Mouse (Mus musculus) adrenal gland, adult 2 months (tissue): Measurements from ENCODE around the gene Faiml. TPM values are rescaled to one million over a fixed set of nuclear protein-coding genes. Genes with fewer than 3 reads are reported as not detected.

ENCODE experiments used
- DNase-seq: peaks from one replicate; pipeline ENCODE4 v3.0.0; 2021
- long read RNA-seq: library from polyadenylated mRNA; stranded (forward); transcript quantifications from one replicate; pipeline ENCODE4 v2.0.0, GENCODE M21; 2021
- polyA plus RNA-seq: library from polyadenylated mRNA; depleted of rRNA; stranded (reverse); fragments of >200 nt; gene quantifications from 2 replicates; pipeline ENCODE4 v1.2.3, GENCODE M21; 2012; rRNA removed
- total RNA-seq, 2 experiments: library from RNA; stranded (reverse); gene quantifications; 2 replicates each; pipeline ENCODE4 v1.2.3; 2021

The Faiml gene
- total RNA-seq (not detected), polyA plus RNA-seq (not detected in 2 replicates)
- long read RNA-seq: 0 reads

DNA sequence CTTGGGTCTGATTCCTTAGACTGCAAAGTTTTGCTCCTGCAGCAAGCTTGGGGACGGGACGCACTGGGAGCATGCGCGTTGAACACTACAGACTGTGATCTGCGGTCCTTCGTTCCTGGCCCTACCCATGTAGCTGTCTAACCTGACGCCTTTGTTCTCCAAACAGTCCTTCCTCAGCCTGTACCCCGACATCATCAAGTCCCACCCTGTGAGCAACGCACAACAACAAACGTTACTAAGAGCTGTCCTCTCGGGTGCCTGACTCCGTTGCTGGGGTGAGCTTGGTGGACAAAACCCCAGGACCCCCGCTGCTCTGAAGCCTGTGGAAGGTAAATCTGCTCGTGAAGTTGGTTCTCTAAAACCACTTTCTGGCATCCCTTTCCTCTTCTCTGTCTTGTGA, at the start of gene Faiml:
Gene Faiml (minus strand): TSS at position 101 of the 400 bp plus-strand sequence.
- DNase-seq: no peak

DNA sequence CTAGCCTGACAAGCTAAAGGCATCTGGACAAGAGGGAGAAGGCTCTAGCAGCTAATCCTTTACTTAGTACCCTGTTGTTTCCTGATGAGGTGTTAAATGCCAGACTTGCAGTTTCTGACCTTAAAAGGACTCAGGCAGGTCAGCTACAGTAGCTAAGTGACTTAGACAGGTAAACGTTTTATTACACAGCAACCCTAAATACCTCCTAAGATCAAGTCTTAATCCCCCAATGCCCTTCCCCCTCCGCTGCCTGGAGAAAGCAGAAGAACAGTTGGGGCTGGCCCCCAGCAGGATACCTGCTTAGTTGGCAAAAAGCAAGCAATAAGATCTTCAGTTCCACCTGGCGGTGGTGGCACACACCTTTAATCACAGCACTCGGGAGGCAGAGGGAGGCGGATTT, 21.9 kb upstream of the Faiml start:
- DNase-seq: no peak

DNA sequence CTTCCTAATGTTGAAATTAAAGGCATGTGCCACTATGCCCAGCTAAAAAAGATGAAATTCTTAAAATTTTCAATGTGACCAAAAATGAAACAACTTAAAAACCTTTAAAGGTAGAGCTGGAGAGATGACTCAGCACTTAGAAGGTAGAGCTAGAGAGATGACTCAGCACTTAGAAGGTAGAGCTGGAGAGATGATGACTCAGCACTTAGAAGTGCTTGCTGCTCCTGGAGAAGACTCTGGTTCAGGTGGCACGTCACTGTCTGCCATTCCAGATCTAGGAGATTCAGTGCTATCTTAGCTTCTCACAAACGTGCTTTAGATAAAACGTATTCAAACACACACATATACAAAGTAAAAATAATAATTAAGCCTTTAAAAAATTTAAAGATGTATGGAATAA, 19.8 kb upstream of the Faiml start:
- DNase-seq: no peak

DNA sequence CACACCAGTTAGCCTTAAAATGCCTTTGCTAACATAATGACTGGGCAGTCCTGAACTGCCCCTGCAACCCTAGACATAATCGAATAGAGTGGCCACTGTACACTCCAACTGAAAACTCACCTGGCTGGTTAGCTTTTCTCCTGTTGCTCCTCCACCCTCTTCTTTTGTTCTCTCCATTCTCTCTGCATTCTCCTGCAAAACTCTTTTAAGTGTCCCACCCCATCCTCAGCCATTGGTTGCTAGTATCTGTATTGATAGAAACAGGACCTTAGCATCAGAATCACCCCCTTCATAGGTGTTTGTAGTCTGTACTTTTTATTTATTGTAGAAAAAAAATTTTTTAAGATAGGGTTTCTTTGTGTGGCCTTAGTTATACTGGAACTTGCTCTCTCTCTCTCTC, 19.2 kb upstream of the Faiml start:
- DNase-seq: no peak

DNA sequence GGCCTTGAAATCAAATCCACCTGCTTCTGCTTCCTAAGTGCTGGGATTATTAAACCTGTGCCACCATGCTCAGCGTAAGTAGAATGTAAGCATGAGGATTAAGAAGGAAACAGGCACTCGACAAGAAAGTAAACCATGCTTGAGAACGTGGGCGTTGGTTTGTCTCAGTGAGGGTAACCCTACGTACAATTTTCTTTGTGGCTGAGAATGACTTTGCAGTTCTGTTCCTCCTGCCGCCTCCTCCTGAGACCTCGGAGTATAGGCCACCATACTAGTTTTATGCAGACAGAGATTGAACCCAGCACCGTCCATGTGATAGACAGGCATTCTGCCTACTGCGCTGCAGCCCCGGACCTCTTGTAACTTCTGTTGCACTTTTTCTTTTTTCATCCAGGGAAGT, 16.8 kb upstream of the Faiml start:
- no peak for DNase-seq

DNA sequence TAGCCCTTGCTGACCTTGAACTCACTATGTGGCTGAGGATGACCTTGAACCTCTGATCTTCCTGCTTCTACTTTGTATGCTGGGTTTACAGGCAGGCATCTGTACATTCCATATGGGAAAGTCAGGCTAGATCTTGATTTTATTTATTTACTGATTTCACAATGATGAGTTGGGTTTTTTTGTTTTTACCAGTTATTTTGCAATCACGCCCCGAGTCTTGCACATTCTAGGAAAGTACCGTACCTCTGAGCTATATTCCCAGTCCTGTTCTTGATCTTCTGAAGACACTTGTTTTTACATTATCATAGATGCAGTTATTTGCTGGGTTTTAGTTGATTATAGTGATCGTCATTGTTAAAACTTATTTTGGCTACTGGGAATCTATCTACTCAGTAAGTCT, 11.9 kb upstream of the Faiml start:
- DNase-seq: no peak

DNA sequence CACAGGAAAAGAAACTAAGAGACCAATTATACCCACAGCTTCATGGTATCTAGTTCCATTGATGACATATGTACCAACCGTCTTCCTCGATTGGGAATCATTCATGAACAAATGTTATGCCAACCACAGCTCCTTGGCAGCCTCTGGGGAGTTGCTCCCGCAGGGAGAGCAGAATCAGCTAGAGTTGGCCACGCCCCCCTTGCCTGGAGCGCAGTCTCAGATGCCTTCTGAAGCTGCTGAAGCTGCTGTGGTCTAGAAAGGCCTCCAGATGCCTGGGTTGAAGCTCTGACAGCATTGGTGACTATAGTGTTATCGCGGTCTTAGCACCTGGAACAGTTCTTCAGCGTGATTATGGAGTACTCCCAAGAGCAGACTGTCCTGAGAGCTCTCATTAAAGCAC, 11.3 kb upstream of the Faiml start:
- DNase-seq: peak; percentile 32

DNA sequence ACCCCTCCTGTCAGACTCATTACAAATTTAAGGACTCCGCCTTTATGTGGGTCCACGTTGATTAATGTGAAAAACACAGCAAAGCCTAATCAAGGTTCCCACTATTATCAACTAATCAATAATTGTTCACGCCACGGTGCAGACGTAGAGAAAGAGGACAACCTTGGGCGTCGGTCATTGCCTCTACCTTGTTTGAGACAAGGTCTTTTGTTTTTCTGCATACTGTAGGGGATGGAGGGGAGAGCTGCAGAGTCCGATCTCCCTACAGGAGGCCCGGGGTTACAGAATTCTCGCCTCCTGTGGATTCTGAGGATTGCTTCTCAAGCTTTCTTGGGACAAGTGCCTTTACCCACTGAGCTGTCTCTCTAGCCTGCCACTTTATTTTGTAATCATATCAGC, 6.9 kb upstream of the Faiml start:
- no peak for DNase-seq

DNA sequence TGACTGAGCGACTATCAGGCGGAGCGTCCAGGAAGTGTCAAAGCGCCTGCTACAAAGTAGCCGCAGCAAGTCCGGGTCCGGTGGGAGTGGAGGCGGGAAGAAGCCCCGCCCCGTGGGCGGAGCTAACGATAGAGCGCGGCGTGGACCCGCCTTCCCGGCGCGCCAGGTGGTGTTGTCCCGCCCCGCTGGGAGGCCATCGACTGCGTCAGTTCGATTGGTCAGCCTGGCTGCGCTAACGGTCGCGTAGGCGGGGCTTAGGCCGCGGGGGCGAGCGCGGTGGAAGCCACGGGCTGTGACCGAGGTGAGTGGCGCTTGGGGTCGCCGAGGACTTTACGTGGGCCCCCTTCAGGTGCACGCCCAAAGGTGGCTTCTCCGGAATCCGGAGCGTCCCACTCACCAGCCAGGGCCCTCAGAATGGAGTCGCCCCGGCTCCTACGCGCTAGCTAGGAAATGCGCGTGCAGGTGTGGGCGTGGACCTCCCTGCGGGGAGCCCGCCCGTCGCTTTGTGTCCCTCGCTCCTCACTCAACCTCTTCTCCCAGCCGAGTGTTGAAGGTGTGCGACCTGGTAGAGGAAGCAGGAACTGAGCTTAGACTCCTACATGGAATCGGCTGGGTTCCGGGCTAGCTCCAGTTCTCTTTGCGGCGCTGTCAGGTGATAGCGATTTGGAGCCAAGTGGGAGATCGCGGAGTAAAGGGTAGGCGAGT, 6.3 kb upstream of the Faiml start, which contains the start of gene Cep70:
Gene Cep70 (plus strand): TSS at position 178 of the 705 bp plus-strand sequence.
- peak; percentile 98 for DNase-seq

DNA sequence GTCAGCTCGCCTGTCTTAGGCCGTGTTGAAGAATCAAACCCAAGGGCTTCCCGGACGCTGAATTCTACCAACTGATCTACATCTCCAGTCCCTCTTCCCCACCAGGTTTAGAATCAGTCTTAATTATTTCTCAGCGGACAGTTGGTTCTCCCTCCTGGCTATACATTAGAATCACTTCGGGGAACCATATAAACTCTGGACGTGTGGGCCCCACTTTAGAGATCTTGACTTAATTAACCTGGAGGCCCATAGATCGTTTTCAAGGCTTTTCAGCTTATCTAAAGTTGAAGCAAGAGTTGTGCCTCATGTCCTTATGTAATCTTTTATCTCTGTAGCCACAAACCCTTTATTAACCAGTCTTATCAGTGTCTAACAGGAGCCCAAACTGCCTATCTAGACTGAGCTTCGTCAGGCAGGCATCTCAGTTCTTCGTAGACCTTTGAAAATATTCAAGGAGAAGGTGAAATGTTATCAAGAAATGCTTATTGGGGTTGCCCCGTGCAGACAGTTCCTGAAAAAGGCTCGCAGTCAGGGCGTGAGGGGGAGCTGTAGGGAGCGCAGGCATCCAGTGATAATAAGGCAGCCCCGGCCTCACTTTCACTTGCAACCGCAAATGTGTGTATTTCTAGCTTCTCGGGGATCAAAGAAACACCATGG, 5.6 kb upstream of the Faiml start:
- DNase-seq: no peak

DNA sequence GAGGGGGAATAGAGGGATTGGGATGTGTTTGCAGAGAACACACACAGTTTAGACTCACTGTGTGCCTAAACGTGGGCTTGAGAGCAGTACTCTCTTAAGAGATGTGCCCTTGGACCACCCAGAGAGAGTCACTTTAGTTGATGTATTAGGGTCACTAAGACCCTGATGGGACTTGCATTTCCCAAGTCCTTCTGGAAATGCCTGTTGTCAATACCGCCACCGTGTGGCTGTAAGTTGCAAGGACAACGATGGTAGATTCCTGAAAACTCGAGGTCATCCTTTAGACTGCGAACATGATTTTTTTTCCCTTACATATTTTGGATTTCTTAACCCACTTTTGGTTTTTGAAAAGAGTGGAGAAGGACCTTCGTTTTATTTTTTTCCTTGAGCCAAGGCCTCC, 5.0 kb upstream of the Faiml start:
- peak; percentile 63 for DNase-seq

DNA sequence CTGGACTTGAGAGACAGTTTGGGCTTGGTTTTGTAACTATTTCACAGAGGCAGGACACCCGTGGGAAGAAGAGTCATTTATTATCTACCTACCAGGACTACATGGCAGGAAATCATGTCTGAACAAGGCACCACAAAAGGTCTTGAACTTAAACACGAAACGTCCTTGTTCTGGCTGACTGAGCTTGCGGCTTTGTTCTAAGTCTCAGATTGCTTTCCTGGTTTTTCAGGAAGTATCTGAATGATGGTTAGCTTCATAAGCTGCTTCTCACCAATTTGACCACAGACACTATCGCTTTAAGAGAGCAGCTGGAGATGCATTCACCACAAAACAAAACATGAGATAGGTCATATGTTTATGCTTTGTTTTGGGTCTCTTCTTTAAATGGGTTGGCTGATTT, 3.5 kb upstream of the Faiml start:
- DNase-seq: no peak

DNA sequence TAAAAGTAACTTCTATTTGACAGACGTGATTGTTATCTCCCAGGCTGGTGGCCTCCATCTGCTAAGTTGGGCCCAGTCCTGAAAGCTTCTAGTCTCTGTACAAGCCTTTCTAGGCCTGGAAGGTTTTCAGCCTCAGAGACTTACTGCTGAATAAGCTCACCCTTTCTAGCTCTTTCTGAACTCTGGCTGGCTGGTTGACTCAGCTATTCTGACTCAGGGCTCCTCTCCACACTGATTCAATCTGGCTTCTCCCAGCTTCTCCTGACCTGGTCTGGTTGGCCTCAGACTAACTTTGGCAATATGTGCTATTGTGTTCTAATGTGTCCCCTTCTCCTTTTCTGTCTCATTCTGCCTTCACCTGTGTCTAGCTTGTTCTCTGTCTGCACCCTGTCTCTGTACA, 2.2 kb upstream of the Faiml start:
- peak; percentile 72 for DNase-seq

DNA sequence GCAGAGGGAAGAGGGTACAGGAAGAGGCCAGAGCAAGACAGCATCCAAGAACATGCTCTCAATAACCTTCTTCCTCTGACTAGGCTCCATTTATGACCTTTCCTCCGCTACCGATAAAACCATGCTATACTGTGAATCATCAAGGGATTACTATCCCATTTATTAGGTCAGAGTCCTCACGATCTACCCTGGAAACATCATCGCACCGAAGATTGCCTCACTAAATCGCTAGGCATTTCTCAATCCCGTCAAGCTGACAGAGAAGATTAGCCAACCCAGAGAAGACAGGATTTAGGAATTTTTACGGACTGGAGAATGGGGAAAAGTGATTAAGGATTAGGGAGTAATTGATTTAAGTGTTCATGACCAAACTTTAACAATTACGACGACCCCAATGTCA, 1.2 kb upstream of the Faiml start:
- DNase-seq: peak; percentile 42

DNA sequence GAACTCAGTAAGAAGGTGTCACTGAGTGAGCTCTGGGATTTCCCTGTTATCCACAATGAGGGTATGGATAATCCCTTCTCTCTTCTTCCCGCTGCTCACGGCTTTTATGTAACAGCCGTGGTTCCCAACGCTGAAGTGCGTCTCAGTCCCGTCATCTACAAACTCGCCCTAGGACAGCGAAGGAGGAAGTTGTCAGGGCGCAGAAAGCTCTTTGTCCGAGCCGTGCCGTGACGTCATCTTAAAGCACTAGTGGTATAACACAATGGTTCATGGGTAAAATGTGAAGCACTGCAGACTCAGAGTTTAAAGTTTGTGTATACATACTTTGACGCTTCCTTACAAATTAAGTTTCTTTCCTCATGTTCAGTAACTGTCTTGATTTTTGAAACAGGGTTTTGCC, 7.6 kb downstream of the Faiml start:
- no peak for DNase-seq

DNA sequence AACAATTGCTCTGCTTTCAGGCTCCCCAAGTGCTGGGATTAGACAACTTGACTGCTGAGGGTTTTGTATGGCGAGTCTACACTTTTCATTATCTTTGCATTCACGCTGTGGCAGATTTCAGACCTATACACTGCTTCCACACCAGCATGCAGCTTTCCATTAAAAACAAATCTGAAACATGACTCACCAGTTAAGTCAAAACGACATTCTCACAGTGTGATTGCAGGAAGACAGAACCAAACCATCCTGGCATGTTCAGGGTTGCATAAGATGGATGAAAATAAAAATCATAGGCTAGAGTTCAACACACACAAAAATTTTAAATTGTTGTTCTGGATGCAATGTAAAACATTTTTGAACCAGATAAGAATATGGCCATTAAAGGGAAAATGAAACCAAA, 12.5 kb downstream of the Faiml start:
- no peak for DNase-seq

DNA sequence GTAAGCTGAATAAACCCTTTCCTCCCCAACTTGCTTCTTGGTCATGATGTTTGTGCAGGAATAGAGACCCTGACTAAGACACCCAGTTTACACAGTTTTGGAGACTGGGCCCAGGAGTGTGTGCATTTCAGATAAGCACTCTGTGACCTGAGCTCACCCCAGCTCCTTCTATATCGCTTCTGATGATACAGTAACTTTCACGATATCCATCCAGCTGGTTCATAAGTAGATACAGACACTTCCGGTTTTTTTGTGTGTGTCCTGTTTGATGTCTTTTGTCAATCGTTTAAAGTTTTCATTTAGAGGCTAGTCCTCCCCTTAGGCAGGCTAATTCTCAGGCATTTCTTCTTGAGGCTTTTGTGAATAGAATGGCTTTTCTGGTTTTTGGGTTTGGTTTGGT, 15.4 kb downstream of the Faiml start:
- DNase-seq: no peak

DNA sequence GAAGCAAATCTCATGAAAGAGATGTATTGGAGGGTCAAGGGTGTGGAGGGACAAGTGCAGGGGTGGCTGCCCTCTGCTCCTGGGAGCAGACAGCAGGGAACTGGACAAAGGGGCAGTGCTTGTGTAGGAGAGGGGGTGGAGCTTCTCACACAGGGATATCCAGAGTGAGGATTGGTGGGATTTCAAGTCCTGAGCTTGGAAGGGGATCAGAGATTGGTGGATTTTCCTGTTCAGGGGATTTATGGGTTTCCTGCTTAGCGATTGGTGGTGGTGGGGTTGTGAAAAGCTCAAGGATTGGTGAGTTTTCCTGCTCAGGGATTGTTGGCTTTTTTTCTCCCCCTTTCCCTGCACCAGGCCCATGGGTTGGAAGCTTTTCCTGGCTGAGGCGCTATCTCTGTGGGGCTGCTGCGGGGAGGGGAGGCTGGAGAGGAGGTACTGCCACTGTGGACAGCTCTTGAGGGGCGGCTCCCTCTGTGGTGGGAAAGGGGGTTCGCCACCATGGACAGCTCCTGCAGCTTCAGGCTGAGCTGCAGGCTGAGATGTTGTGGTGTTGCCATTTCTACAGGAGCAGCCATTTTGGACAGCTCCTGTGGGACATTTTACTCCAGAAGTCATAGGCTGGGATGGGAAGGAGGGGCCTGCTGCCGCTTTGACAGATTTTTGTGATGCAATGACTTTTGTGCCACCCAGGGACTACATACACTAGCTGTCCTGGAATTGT, 18.9 kb downstream of the Faiml start:
- DNase-seq: peak; percentile 40

DNA sequence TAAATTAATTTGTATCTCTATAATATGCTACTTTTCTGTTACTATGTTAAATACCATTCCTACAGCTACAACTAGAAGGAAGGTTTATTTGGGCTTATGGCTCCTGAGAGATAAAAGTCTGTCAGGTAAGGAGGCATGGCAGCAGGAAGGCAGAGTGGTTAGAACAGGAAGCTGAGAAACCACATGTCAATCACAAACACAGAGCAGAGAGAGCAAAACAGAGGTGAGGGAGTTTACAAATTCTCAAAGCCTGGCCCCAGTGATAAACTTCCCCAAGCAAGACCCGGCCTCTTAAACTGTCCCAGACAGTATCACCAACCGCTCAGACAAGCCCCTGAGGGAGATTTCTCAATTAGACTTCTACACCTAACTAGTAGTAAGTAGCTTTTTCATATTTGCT, 20.9 kb downstream of the Faiml start:
- DNase-seq: no peak

DNA sequence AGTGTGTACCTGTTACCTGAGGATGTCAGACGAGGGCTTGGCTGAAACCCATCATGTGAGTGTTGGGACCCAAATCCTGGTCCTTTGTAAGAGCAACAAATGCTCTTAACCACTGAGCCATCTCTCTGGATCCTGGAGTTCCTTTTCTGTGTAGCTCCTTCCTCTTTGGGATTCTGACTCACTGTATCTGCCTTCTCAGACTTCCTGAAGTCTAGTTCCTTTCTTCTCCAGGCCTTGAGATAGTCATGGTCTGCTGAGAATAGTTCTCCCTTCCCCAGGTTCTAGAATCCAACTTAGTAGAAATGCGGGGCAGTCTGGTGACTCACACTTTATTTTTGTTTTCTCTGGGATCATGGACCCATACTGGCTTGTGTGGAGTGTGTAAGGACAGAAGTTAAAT, 24.4 kb downstream of the Faiml start:
- no peak for DNase-seq

DNA sequence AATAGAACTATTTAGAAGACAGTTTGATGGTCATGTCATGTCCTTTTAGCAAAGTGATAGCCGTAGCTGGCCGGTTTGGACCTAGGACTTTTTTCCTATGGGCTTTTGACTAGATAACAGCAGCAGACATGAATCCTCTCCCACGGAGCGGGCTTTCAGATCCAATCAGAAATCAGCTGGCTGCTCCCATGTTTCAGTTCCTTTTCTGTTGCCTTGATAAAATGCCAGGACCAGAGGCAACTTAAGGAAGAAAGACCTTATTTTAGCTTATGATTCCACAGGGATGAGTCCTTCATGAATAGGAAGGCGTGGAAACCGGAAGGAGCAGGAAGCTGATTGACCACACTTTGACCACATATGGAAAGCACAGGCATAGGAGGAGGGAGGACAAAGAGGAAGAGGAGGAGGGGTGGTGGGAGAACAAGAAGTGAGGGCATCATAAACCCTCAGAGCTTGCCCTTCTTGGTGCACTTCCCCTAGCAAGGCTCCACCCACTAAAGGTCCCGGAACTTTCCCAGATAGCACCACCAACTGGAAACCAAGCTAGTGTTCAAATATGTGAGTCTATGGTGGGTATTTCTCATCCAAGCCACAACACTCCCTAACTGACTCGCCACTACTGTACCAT, 53.9 kb downstream of the Faiml start:
- DNase-seq: no peak

DNA sequence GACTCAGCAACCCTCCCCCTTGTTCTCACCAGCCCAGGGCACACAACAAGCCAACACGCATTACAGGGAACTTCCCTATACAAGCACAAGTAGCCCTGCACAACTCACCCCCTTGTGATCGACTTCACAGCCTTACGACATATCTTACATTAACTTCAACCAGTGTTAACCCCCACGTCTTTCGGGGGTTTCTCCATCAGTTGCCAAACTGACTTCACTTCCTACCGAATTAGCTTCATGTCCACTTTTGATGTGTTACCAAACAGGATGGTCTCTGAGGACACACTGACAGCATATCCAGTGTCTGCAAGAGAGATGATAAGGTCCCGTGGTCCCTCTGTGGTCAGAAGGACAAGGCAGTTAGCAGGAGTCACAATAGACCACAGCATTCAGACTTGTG, 54.9 kb downstream of the Faiml start:
- no peak for DNase-seq

DNA sequence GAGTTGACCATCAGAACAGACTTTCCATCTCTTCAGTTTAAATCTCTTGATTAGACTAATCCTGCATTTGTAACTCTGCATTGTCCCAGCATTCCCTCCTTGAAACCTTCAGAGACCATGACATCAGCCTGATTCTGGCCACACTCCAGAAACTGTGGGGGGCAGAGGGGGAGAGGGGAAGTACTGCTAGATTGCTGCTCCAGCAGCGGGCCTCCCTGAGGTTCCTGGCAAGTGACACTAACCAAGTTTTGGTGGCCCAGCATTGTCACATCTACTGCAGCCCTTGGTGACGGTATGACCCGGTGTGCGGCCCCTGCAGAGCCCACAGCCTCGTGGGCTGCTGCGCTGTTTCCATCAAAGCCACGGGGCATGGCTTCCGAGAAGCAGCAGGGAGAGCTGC, 56.8 kb downstream of the Faiml start:
- no peak for DNase-seq
